Mouse (Mus musculus) megakaryocyte-erythroid progenitor cell, adult 5-6 weeks (primary cell): ENCODE measurements around the gene Edn1. TPM values are rescaled to one million over a fixed set of nuclear protein-coding genes. Genes with fewer than 3 reads are reported as not detected.

Experiments
- ATAC-seq: replicated peaks from 2 replicates; pipeline ENCODE4 v1.8.0; 2016; ENCODE audit warnings: mild to moderate bottlenecking, inconsistent platforms; ENCODE audit not compliant: severe bottlenecking, poor library complexity, low FRiP score, low TSS enrichment
- total RNA-seq, 2 experiments: library from RNA; stranded (forward) in 1 of 2; stranded (reverse) in 1 of 2; fragments of 200-1000, 215-1000 nt in 1 of 2; fragments of >200 nt in 1 of 2; fragmentation: Nextera tagmentation in 1 of 2; gene quantifications; 2 replicates each; pipeline ENCODE4 v1.2.3; 2014 to 2017

Gene Edn1
- total RNA-seq, 2 experiments from 2014 or later: 0.56 TPM; not detected in 1

DNA sequence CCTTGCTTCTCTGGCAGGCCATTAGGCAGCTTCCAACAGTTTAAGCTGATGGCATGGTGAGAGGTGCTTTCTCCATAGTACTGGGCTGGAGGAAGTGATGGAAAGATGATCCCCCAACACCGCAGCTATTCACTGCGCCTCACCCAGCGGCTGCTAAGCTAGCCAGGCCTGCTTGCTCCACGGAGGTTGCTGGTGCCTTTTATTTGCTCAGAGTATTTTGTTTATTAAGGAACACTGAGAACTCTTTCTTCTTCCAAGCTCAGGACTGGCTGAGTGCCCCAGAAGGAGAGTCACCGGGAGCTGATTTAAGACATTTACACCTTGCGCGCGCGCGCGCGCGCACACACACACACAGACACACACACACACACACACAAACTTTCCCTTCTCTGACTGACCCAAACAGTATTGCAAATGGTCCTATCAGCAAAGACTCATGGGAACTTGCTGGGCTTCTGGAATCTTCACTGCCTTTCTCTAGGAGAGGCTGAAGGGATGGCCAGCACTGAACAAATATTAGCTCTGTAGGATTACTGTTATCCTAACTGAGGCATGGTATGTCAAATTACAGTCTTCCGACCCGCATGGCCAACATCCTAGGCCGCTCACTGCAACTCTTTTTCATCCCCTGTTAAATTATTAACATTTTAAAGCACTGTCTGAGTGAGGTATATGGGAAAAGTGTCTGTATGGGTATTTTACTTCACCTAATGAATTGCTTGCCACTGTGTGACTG lies 7.3 kb downstream of the Edn1 start:
- ATAC-seq: no peak

- ATAC-seq: no peak
These were observed 8.5 kb downstream of the Edn1 start for GRCm38 (mm10) chr13:42309804-42310203.

DNA sequence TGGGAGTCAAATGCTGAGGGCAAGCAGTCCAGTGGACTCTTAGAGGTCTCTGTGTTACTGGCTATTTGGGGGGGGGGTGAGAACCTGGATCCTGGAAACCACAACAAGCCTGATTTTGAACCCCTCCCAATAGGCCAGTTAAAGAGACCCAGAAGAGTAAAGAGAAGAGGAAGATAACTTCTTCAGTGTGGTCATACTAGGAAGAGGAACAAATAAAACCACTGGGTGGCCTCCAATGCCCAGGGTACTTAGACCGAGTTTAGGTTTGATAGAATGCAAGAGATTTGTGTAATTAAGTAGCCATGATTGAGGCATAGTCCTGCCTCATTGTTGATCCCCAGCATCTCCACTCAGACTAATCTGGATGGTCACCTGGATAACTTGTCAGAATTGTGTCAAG lies 14.4 kb downstream of the Edn1 start:
- no peak for ATAC-seq

- ATAC-seq: no peak
These were observed 16.5 kb downstream of the Edn1 start for GRCm38 (mm10) chr13:42317808-42318207.

DNA sequence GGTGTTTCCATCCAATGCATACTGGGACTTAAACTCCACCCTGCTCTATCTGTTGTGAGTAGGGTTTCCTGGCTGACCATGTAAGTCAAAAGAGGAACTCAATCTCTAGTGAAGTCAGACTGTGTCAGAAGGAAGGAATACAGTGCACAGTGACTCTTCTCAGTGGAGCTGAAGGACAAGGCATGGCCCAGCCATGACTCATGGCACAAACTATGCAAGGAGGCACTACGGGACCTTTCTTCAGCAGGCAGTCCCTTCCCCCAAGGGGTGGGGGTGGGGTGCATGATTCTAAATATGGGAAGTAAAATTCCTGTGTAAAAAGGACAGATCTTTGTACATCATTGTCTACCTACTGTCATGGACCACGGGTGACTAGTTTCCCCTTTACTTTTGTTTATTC lies 27.3 kb downstream of the Edn1 start:
- no peak for ATAC-seq

DNA sequence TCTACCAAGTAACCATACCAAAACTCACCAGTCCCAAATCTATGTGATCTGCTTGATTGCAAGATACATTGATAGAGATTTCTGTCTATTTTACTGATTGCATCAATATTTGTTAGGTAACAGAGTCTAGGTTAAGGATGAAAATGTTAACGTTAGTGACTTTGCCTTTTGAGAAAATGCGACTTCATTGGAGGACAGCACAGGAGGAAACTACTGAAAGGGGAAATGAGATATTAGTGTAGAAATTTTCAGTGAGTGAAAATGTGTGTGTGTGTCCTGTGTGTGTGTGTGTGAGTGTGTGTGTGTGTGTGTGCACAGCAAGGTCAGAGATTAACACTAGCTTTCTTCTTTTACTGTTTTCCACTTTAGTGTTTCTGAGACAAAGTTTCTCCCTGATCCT lies 29.8 kb downstream of the Edn1 start:
- ATAC-seq: no peak

GRCm38 (mm10) chr13:42334981-42335380 lies 33.7 kb downstream of the Edn1 start:
- ATAC-seq: no peak

DNA sequence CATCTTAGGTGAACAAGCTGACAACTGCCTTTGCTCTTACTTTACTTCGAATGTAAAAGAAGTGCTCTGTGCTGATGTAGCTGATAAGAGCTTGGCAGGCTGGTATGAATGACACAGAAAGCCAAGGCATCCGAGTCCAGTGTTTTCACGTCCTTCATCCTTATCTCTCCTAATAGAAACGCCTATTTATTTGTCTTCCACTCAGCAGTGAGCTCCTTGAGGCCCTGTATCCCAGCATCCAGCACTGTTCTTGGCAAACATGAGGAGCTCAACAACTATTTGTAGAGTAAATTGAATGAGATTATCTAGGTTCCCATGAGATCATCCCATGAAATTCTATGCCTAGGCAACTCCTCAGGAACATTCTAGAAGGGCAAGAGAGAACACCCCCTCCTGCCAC lies 35.1 kb downstream of the Edn1 start:
- no peak for ATAC-seq

DNA sequence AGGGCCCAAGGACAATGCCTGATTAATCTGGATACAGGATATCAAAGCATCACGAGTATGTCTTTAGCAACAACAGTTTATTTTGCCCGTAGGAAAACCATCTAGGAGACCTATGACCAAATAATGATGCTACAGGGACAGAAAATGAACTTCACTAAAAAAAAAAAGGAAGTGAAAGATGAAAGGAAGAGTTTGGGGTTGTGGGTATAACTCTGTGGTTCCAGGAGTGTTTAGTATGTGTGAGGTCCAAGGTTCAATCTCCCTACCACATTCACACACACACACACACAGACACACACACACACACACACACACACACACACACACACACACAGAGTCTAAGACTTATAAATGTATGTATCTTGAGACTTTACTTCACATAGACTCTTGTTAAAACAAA lies 35.8 kb downstream of the Edn1 start:
- ATAC-seq: no peak

DNA sequence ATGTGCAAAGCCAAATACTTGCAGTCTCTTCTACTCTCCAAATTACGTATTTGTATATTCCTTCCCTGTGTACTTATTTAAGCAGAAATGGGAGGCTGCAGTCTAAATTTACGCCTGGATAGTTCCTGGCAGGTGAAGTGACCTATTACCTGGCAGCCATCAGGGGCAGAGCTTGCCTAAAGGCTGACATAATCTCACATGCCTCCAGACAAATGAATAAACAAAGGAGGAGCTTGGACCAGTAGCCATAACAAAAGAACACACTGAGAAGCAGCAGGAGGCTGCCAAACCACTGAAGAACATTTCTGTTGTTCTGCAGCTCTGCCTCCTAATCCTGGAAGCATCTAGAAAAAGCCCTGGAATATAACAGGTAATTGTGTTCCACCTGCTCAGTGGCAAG lies 38.2 kb downstream of the Edn1 start:
- no peak for ATAC-seq

- no peak for ATAC-seq
These were observed 40.7 kb downstream of the Edn1 start for GRCm38 (mm10) chr13:42341871-42342532.

DNA sequence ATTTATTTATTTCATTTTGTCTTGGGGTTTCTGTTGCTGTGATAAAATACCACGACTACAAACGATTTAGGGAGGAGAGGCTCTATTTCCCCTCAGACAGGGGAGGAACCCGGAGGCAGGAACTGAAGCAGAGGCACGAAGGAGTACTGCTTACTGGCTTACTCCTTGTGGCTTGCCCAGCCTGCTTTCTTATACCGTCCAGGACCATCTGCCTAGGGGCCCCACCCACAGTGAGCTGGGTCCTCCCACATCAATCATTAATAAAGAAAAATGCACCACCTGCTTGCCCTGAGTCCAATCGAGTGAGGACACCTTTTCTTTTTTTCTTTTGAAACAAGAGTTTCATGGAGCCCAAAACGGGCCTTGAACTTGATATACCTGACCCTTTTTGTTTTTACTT lies 44.2 kb downstream of the Edn1 start:
- ATAC-seq: no peak

- no peak for ATAC-seq
These were observed 45.1 kb downstream of the Edn1 start for GRCm38 (mm10) chr13:42346414-42346813.

- no peak for ATAC-seq
These were observed 50.4 kb downstream of the Edn1 start for GRCm38 (mm10) chr13:42351675-42352074.

Other genes starting within 250 kb of the Edn1 start
- 38.6 and 51.5 TPM in 2 replicates for gene Hivep1, start 249.5 kb upstream of the Edn1 start, total RNA-seq (2014; fragmentation: Nextera tagmentation)
- gene Hivep1, start 249.5 kb upstream of the Edn1 start, total RNA-seq (2017): 12.3 and 27.0 TPM in 2 replicates